In the genomic region with DNA sequence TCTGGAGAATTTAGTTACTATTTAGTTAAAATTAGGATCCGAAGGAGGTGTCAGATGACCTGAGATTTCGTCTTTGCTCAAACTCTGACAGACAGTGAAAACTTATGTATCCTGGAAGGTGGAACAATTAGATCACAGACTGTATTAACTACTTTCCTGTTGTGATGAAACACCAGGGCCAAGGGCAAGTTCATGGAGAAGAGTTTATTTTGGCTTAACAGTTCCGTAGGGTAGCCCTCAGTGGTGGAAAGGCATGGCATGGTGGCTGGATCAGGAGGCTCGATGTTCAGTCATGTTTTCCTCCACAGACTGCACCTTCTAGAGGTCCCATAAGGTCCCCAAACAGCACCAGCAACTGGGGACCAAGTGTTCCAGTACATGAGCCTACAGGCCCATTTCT, we compare ENCODE assay signal across 23 mouse cellular contexts. TPM values are rescaled to one million over a fixed set of nuclear protein-coding genes. Genes with fewer than 3 reads are reported as not detected.
DNase-seq lines count a peak whose midpoint lies in the region; ATAC-seq and TF ChIP-seq lines count a peak whose summit lies in the region.
"Had no signal": no experiment of that assay in that cellular context is flagged by ENCODE, and none has a peak within 500 bp of the region (broad histone marks: within the 10 kb centered on the region; RNA-seq: fewer than 3 reads in every experiment).

No protein-coding gene starts in this region.

- peak overlapping the region; percentile 31; the same call in 1 of the 2 replicates for H3K4me2 ChIP-seq in heart, postnatal 0 days (ENCODE audit: low read depth, low read length)
- peak overlapping the region; percentile 41; the same call in 1 of the 2 replicates for H3K4me2 ChIP-seq in liver, embryonic 16.5 days (ENCODE audit: low read depth, low read length)
- H3K4me2 ChIP-seq: forebrain, embryonic 15.5 days; hindbrain, embryonic 13.5 days; kidney, embryonic 15.5 days; limb, embryonic 15.5 days had no signal

- DNase-seq in heart, postnatal 0 days (ENCODE audit: low spot score) = no peak
- no peak for DNase-seq in heart, adult 18-20 months
- DNase-seq in spleen, adult 2 months (ENCODE audit: low read depth in 1 of 2, low spot score in 2 of 2) = no peak
- no peak for DNase-seq in spleen, postnatal 36 days (ENCODE audit: low spot score in 2 of 2)
- DNase-seq in cerebellum, adult 8-10 months = no peak
- no peak for DNase-seq in urinary bladder, postnatal 36 days (ENCODE audit: low spot score in 2 of 2)
- DNase-seq: adrenal gland, postnatal 10 days; cerebellum, adult 9-10 months; gastrocnemius, postnatal 14 days; kidney, adult 11 months; kidney, postnatal 36 days; layer of hippocampus, adult 9-11 months; left cerebral cortex, postnatal 4 days; lung, postnatal 10 days had no signal

- TF ChIP-seq CTCF in heart, postnatal 0 days (IDR thresholded peaks at IDR 0.05; ENCODE audit: low read depth) = no peak
- TF ChIP-seq CTCF in spleen, adult 2 months (IDR thresholded peaks at IDR 0.05; ENCODE audit: extremely low read depth, insufficient read depth, insufficient read length, insufficient replicate concordance) = no peak

- H3K9ac ChIP-seq in heart, postnatal 0 days (replicated peaks; ENCODE audit: low read depth, low read length) = no peak overlapping the region
- no peak overlapping the region for H3K9ac ChIP-seq in liver, embryonic 16.5 days (ENCODE audit: low read depth, low read length)
- H3K9ac ChIP-seq: forebrain, embryonic 15.5 days; hindbrain, embryonic 13.5 days; kidney, embryonic 15.5 days; limb, embryonic 15.5 days had no signal

- H3K36me3 ChIP-seq in heart, postnatal 0 days (replicated peaks; ENCODE audit: control insufficient read depth, insufficient read depth, low read length) = peaks cover 29% of the 10 kb centered on the region
- peaks cover 8% of the 10 kb centered on the region for H3K36me3 ChIP-seq in spleen, adult 2 months (ENCODE audit: control insufficient read depth, insufficient read depth, low read length)
- no peaks in the 10 kb centered on the region for H3K36me3 ChIP-seq in liver, embryonic 16.5 days (ENCODE audit: control insufficient read depth, insufficient read depth)
- H3K36me3 ChIP-seq: forebrain, embryonic 15.5 days had no signal

- H3K4me3 ChIP-seq in heart, postnatal 0 days (ENCODE audit: low read depth, low read length) = no peak overlapping the region
- H3K4me3 ChIP-seq in spleen, adult 2 months (ENCODE audit: extremely low read depth, insufficient read depth, insufficient read length) = no peak overlapping the region
- H3K4me3 ChIP-seq in liver, embryonic 16.5 days (ENCODE audit: low read depth, low read length) = no peak overlapping the region
- H3K4me3 ChIP-seq: forebrain, embryonic 15.5 days; hindbrain, embryonic 13.5 days; kidney, embryonic 15.5 days; left cerebral cortex, adult 2 months; limb, embryonic 15.5 days; midbrain, embryonic 10.5 days had no signal

- no peaks in the 10 kb centered on the region for H3K9me3 ChIP-seq in heart, postnatal 0 days (replicated peaks; ENCODE audit: control insufficient read depth, low read length)
- H3K9me3 ChIP-seq in liver, embryonic 16.5 days (replicated peaks; ENCODE audit: control insufficient read depth, low read length) = no peaks in the 10 kb centered on the region
- H3K9me3 ChIP-seq: forebrain, embryonic 15.5 days; G1E; hindbrain, embryonic 13.5 days; kidney, embryonic 15.5 days; limb, embryonic 15.5 days; midbrain, embryonic 10.5 days had no signal

- no peak for TF ChIP-seq EP300 in heart, postnatal 0 days (IDR thresholded peaks at IDR 0.05; ENCODE audit: low read depth)

- 90% methylated on average over 4 of the region's 4 CpGs for WGBS in heart, postnatal 0 days
- WGBS in spleen, adult 2 months = 80% methylated on average over 4 of the region's 4 CpGs
- WGBS in liver, embryonic 16.5 days (ENCODE audit: insufficient replicate concordance) = 60% methylated on average over 4 of the region's 4 CpGs

- no peaks in the 10 kb centered on the region for H3K4me1 ChIP-seq in heart, postnatal 0 days (ENCODE audit: control insufficient read depth, insufficient read depth)
- peaks cover 32% of the 10 kb centered on the region; the same call in 1 of the 2 replicates for H3K4me1 ChIP-seq in spleen, adult 2 months (ENCODE audit: control insufficient read depth, insufficient read depth, insufficient read length)
- peaks cover 24% of the 10 kb centered on the region for H3K4me1 ChIP-seq in liver, embryonic 16.5 days (ENCODE audit: control insufficient read depth, low read depth, low read length)
- H3K4me1 ChIP-seq: forebrain, embryonic 15.5 days; hindbrain, embryonic 13.5 days; kidney, embryonic 15.5 days; midbrain, embryonic 10.5 days had no signal

- no peak for ATAC-seq in heart, postnatal 0 days (ENCODE audit: insufficient read depth, low read depth)
- no peak for ATAC-seq in liver, embryonic 16.5 days (ENCODE audit: low read depth)
- ATAC-seq: forebrain, embryonic 15.5 days; midbrain, embryonic 16.5 days had no signal

- H3K27me3 ChIP-seq in heart, postnatal 0 days (ENCODE audit: control insufficient read depth, insufficient read depth, low read length) = no peaks in the 10 kb centered on the region
- no peaks in the 10 kb centered on the region for H3K27me3 ChIP-seq in spleen, adult 2 months (ENCODE audit: control insufficient read depth, insufficient read depth, low read length)
- H3K27me3 ChIP-seq in liver, embryonic 16.5 days (ENCODE audit: control insufficient read depth, insufficient read depth, low read depth, low read length) = no peaks in the 10 kb centered on the region
- H3K27me3 ChIP-seq: forebrain, embryonic 15.5 days; hindbrain, embryonic 13.5 days; kidney, embryonic 15.5 days; limb, embryonic 15.5 days had no signal

- TF ChIP-seq POLR2A in spleen, adult 2 months (IDR thresholded peaks at IDR 0.05; ENCODE audit: low read depth, low read length) = no peak

- peak overlapping the region; percentile 51; the same call in 1 of the 2 replicates for H3K27ac ChIP-seq in heart, postnatal 0 days (ENCODE audit: low read depth)
- peak overlapping the region; percentile 11 for H3K27ac ChIP-seq in spleen, adult 2 months (ENCODE audit: insufficient read depth, low read length)
- H3K27ac ChIP-seq in liver, embryonic 16.5 days (ENCODE audit: low read length) = peak overlapping the region; percentile 67; the same call in 1 of the 2 replicates
- H3K27ac ChIP-seq: forebrain, embryonic 15.5 days; hindbrain, embryonic 13.5 days; kidney, embryonic 15.5 days; left cerebral cortex, adult 2 months; limb, embryonic 15.5 days; midbrain, embryonic 10.5 days had no signal

RNA-seq across cellular contexts. Expression of a gene that starts 8.6 kb away (rescaled TPM):
- total RNA-seq in heart, postnatal 0 days (2014; rRNA removed; ENCODE audit: low replicate concordance) = 12.8 and 19.8 TPM in 2 replicates
- 5.1 and 5.9 TPM in 2 replicates for polyA plus RNA-seq in heart, postnatal 0 days (2015; fragmentation: Nextera tagmentation; extraction: Ambion mirVana)
- 10 to 100 TPM; 11.7 to 18.7 TPM for total RNA-seq in heart, adult 18-20 months (2021)
- polyA plus RNA-seq in spleen, adult 2 months (2012; rRNA removed) = 24.7 and 32.4 TPM in 2 replicates
- polyA plus RNA-seq in liver, embryonic 16.5 days (2015; fragmentation: Nextera tagmentation; extraction: Ambion mirVana) = 11.6 and 13.8 TPM in 2 replicates

RNA-seq across cellular contexts. Expression of a gene that starts 54.2 kb away (rescaled TPM):
- 42.7 and 47.0 TPM in 2 replicates for total RNA-seq in heart, postnatal 0 days (2014; rRNA removed; ENCODE audit: low replicate concordance)
- polyA plus RNA-seq in heart, postnatal 0 days (2015; fragmentation: Nextera tagmentation; extraction: Ambion mirVana) = 52.7 and 54.7 TPM in 2 replicates
- total RNA-seq in heart, adult 18-20 months (2021) = 100 to 1,000 TPM in 1 of 2 experiments, 10 to 100 TPM in 1; 97.1 to 101 TPM
- polyA plus RNA-seq in spleen, adult 2 months (2012; rRNA removed) = 7.0 and 9.2 TPM in 2 replicates
- polyA plus RNA-seq in liver, embryonic 16.5 days (2015; fragmentation: Nextera tagmentation; extraction: Ambion mirVana) = 32.2 and 33.1 TPM in 2 replicates

Comparison
In these comparisons a context has a peak if more than half of its experiments do, and no peak if none do; other contexts are left out.
1. H3K27ac ChIP-seq: peak in every context shown above with its lines; median percentile 67 in liver, embryonic 16.5 days; 51 in heart, postnatal 0 days; 11 in spleen, adult 2 months.